Mouse (Mus musculus): ENCODE data around the gene Calr. TPM values are rescaled to one million over a fixed set of nuclear protein-coding genes. Genes with fewer than 3 reads are reported as not detected.

The Calr gene
- total and polyA plus RNA-seq, 3 experiments: 567 to 1,110 TPM; not detected in 1

- Histone ChIP-seq H3K27me3 (ENCODE audit: control insufficient read depth in 1 of 2, insufficient read depth in 2 of 2, low read length in 2 of 2) (no peaks in the 10 kb centered on the region), H3K4me3 (ENCODE audit: control insufficient read depth in 1 of 2, insufficient read depth in 1 of 2, low read depth in 2 of 2, low read length in 2 of 2) (no peak overlapping the region), H3K79me2 (ENCODE audit: control insufficient read depth, insufficient read depth, low read length, poor library complexity) (peaks cover 12% of the 10 kb centered on the region), H3K9ac (ENCODE audit: control insufficient read depth, low read depth, low read length, poor library complexity, severe bottlenecking) (no peak overlapping the region), H3K36me3 (ENCODE audit: control insufficient read depth in 1 of 2, insufficient read depth in 2 of 2, low read length in 2 of 2) (peaks cover 5 to 25% of the 10 kb centered on the region in 2 experiments), H3K4me1 (ENCODE audit: control insufficient read depth in 1 of 2, insufficient read depth in 2 of 2, low read length in 2 of 2) (peaks cover 2 to 6% of the 10 kb centered on the region in 2 experiments), H3K27ac (ENCODE audit: control insufficient read depth, low read depth, low read length) (no peak overlapping the region), H3K9me3 (replicated peaks; ENCODE audit: insufficient read depth, low read length) (no peaks in the 10 kb centered on the region)
- TF ChIP-seq RCOR1 (IDR thresholded peaks at IDR 0.05; ENCODE audit: low read depth, low read length): peak; percentile 32; the same call in 1 of the 2 replicates
- 0 out of 2 replicates have a peak, but pooled peaks have one; percentile 23 for TF ChIP-seq TCF12 (IDR thresholded peaks at IDR 0.05; ENCODE audit: low read depth, low read length)
- TF ChIP-seq MAX (IDR thresholded peaks at IDR 0.05; ENCODE audit: low read length): no peak
- TF ChIP-seq MYB (IDR thresholded peaks at IDR 0.05; ENCODE audit: low read depth, low read length): no peak
- no peak for TF ChIP-seq POLR2AphosphoS2 (IDR thresholded peaks at IDR 0.05; ENCODE audit: low read length)
- no peak for TF ChIP-seq HCFC1 (IDR thresholded peaks at IDR 0.05; ENCODE audit: low read depth, low read length)
- peak in 1 of 2 experiments; percentile 69; a peak in 2 of 4 replicates for TF ChIP-seq EP300 (IDR thresholded peaks at IDR 0.05; ENCODE audit: low read depth in 1 of 2, low read length in 2 of 2)
- TF ChIP-seq GATA1 (IDR thresholded peaks at IDR 0.05; ENCODE audit: low read depth, low read length): peak; percentile 58; the same call in 1 of the 2 replicates
- peak; percentile 72 for TF ChIP-seq TAL1 (IDR thresholded peaks at IDR 0.05; ENCODE audit: low read length)
- DNase-seq (ENCODE audit: low read depth, low spot score): peak; percentile 49
Observed at GRCm38 (mm10) chr8:84838513-84838912, 8.2 kb downstream of the Calr start.

- H3K4me3 ChIP-seq (ENCODE audit: control insufficient read depth in 1 of 2, insufficient read depth in 1 of 2, low read depth in 2 of 2, low read length in 2 of 2): no peak overlapping the region
- peaks cover 3 to 11% of the 10 kb centered on the region in 2 experiments for H3K4me1 ChIP-seq (ENCODE audit: control insufficient read depth in 1 of 2, insufficient read depth in 2 of 2, low read length in 2 of 2)
Observed at GRCm38 (mm10) chr8:84837912-84838470, 8.7 kb downstream of the Calr start.

More at GRCm38 (mm10) chr8:84837912-84838470, 8.7 kb downstream of the Calr start:
- Histone ChIP-seq H3K79me2 (ENCODE audit: control insufficient read depth, insufficient read depth, low read length, poor library complexity) (peaks cover 14% of the 10 kb centered on the region), H3K9me3 (replicated peaks; ENCODE audit: insufficient read depth, low read length) (no peaks in the 10 kb centered on the region), H3K27ac (ENCODE audit: control insufficient read depth, low read depth, low read length) (no peak overlapping the region), H3K36me3 (ENCODE audit: control insufficient read depth in 1 of 2, insufficient read depth in 2 of 2, low read length in 2 of 2) (peaks cover 2 to 26% of the 10 kb centered on the region in 2 experiments; a peak in 3 of 4 replicates), H3K27me3 (ENCODE audit: control insufficient read depth in 1 of 2, insufficient read depth in 2 of 2, low read length in 2 of 2) (no peaks in the 10 kb centered on the region), H3K9ac (ENCODE audit: control insufficient read depth, low read depth, low read length, poor library complexity, severe bottlenecking) (no peak overlapping the region)
- no peak for TF ChIP-seq POLR2AphosphoS2 (IDR thresholded peaks at IDR 0.05; ENCODE audit: low read length)
- TF ChIP-seq SIN3A (IDR thresholded peaks at IDR 0.05; ENCODE audit: low read length): no peak
- no peak for TF ChIP-seq RCOR1 (IDR thresholded peaks at IDR 0.05; ENCODE audit: low read depth, low read length)
- TF ChIP-seq UBTF (IDR thresholded peaks at IDR 0.05; ENCODE audit: borderline replicate concordance, insufficient read depth, low read depth, low read length): no peak
- TF ChIP-seq JUND (IDR thresholded peaks at IDR 0.05; ENCODE audit: low read depth, low read length): no peak
- no peak for TF ChIP-seq NELFE (IDR thresholded peaks at IDR 0.05; ENCODE audit: low read depth, low read length)
- no peak for TF ChIP-seq CTCF (IDR thresholded peaks at IDR 0.05 in 2 of 3, conservative IDR thresholded peaks at IDR 0.05 in 1 of 3; ENCODE audit: control insufficient read depth in 1 of 3, insufficient read depth in 1 of 3, low read depth in 2 of 3, low read length in 3 of 3, poor library complexity in 1 of 3, severe bottlenecking in 1 of 3)
- TF ChIP-seq ZNF384 (IDR thresholded peaks at IDR 0.05; ENCODE audit: low read depth, low read length): no peak
- no peak for TF ChIP-seq BHLHE40 (IDR thresholded peaks at IDR 0.05; ENCODE audit: borderline replicate concordance, low read depth, low read length)
- no peak for TF ChIP-seq TBP (IDR thresholded peaks at IDR 0.05; ENCODE audit: low read depth, low read length)
- TF ChIP-seq RAD21 (IDR thresholded peaks at IDR 0.05; ENCODE audit: low read depth, low read length): no peak
- no peak for TF ChIP-seq CHD2 (IDR thresholded peaks at IDR 0.05; ENCODE audit: low read length)
- TF ChIP-seq MEF2A (IDR thresholded peaks at IDR 0.05; ENCODE audit: extremely low read depth, insufficient replicate concordance, low read depth, low read length, poor library complexity, severe bottlenecking): no peak
- no peak for TF ChIP-seq USF2 (IDR thresholded peaks at IDR 0.05; ENCODE audit: borderline replicate concordance in 1 of 2, insufficient read depth in 1 of 2, low read depth in 1 of 2, low read length in 2 of 2)
- TF ChIP-seq HCFC1 (IDR thresholded peaks at IDR 0.05; ENCODE audit: low read depth, low read length): no peak
- TF ChIP-seq CHD1 (IDR thresholded peaks at IDR 0.05; ENCODE audit: low read depth, low read length): no peak
- no peak for TF ChIP-seq ETS1 (IDR thresholded peaks at IDR 0.05; ENCODE audit: low read depth, low read length)
- no peak for TF ChIP-seq TAL1 (IDR thresholded peaks at IDR 0.05; ENCODE audit: low read length)
- TF ChIP-seq GATA1 (IDR thresholded peaks at IDR 0.05; ENCODE audit: low read depth, low read length): no peak
- no peak for TF ChIP-seq MYB (IDR thresholded peaks at IDR 0.05; ENCODE audit: low read depth, low read length)
- no peak for DNase-seq (ENCODE audit: low read depth, low spot score)
